Mouse (Mus musculus) embryo, embryonic 9.5 days (tissue): ENCODE measurements around the gene Camta2.

Source experiments
- DNase-seq: peaks from one replicate; pipeline ENCODE4 v3.0.0-alpha.2; 2017; ENCODE audit errors: extremely low spot score

Camta2 gene

DNA sequence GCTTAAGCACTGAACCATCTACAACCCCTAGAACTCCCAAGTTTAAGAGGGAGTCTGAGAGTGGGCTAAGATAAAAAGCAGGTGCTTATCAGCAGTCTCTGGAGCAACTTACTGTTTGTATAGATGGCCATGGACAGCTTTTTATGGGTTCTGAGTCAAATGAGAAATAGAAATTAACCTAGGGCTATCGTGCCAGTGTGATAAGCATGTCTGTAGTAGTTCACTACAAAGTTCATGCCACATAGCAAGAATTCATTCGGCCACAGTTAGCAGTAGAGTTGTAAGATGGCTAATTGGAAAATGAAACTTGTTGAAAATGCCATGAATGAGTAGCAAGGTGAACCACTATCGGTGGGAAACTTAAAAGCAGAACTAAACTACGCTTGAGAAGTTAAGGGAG is 39.4 kb downstream of the Camta2 start:
- no peak for DNase-seq

DNA sequence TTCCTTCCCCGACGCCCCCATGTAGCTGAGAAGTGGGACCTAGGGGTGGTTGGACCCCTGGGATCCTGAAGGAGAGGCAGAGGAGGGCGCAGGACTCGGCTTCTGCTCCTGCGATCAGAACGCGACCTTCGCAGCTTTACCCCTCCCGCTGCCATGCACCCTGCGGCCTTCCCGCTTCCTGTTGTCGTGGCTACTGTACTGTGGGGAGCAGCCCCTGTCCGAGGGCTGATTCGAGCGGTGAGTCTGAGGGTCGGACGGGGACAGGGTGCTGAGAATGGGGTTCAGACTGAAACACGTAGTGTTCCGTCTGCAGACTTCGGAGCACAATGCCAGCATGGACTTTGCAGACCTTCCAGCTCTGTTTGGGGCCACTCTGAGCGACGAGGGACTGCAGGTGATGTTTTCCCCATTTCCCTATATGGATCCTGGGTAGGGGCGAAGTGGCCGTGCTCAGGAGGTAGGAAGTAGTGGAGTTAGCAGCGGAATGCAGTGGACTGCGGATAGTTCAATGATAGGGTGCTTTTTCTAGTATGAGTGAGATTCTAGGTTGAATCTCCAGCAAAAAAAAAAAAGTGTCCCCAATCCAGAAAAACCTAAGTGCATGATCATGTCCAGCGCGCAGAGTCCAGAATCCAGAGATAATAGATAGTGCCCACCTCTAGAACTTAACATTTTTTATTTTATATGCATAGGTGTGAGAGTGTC is 40.0 kb downstream of the Camta2 start:
- DNase-seq = no peak

DNA sequence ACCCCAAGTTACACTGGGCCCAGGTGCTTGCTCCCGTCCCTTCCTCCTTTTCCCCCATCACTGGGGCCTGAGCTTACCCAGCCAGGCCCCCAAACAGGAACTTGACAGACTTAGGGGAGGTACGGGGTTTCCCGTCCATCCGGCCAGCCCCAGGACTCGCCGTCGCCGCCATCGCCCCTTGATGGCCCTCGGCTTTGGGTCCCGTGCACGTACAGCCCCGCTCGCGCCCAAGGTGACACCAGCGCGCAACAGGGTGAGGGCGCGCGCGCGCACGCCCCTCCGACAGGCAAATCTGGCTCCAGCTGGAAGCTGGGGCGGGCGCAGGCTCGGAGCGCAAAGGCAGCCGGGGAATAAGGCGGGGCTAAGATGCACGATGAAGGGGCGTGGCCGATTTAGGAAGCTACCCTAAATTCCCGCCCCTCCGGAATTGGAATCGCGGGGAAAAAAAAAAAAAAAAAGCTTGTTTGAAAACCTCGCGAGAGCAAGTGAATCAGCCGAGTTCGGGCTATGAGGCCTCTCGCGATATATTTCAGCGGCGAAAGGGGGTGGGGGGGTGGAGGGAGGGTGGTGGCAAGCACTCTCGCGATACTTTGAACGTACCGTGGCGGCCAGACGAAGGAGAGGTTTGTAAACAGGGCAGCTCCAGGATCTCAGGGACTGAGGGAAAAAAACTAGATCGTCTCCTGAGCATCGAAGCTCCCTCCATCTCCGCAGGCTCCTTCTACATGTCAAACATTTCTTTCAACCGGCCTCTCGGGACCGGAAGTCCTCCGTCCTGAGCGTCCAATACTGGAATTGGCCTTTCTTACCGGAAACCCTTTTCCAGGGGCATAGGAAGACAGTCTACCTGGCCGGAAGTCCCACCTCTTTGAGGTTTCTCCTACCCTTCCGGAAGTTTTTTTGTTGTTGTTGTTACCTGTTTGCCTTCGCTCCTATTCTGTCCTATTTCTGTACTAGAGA is 40.9 kb downstream of the Camta2 start, which contains the start of the genes Rnf167 and Slc25a11:
Rnf167 (plus strand) TSS at position 545 of the 960 bp plus-strand sequence.
Slc25a11 (minus strand) TSS at position 789 of the 960 bp plus-strand sequence.
- DNase-seq = peak; percentile 99

DNA sequence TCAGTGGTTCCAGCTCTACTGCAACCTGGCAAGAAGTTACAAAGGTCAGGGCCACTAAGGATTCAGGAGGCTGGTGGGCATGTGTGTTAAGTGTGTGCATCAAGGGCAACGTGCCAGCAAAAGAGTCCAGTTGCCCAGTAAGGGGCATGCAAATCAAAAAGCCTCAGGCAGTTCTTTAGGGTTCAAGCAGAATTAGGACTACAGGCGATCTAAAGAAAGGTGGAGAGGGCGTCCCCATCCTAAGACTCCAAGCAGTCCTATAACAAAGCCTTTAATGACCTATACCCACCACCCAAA is 41.7 kb downstream of the Camta2 start:
- DNase-seq = no peak

DNA sequence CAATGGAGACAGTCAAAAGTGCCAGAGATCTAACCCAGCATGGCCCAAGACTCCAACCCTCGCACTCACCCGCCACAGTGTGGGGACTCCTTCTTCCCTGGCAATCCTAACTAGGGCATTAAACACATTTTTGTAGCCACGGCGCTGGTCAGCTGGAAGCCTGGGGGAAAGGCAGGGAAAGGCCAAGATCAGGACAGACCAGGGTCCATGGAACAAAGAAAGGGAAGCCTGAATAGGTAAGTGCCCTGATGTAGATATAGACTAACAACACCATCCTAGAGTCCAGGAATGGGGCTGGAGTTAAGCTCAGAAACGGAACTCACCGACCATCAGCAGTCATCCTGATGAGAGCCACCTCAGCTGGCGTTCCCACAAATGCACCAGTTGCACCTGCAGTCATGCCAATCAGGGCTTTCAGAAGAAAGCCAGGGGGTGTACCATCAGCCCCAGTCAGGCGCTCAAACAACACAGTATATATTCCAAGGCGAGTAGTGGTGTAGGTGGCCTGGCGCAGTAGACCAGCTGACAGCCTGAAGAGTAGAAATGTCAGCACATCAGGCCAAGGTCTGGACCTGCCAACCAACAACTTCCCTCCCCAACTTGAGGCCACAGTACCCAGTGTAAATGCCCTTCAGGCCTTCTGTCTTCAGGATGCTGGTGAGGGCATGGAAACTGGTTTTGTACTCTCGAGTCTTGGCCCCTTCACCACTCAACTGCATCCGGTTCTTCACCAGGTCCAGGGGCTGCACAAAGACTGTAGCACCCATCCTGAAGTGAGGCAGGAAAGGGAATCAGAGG is 42.2 kb downstream of the Camta2 start:
- no peak for DNase-seq

DNA sequence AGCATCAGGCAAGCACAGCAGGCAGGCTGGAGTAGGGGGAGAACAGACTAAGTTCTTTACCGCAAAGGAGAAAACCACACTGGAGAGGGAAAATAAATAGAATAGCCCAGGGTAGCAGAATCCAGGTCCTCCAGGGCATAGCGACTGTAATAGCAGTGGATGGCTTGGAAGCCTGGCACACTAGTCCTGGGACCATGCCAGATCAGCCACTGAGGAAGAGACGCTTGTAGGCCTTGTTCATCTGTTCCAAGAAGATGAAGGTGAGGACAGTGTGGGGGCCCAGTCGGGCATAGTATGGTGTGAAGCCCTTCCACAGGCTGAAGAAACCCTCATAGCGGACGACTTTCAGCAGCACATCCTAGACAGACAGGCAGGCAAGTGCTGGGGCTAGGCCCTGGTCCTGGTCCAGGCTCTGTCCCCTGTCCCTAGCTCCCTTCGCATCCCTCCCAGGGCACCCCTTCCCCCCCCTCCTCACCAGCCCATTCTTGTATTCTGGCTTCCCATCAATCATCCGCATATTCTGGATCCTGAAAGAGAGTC is 43.3 kb downstream of the Camta2 start:
- DNase-seq = no peak

DNA sequence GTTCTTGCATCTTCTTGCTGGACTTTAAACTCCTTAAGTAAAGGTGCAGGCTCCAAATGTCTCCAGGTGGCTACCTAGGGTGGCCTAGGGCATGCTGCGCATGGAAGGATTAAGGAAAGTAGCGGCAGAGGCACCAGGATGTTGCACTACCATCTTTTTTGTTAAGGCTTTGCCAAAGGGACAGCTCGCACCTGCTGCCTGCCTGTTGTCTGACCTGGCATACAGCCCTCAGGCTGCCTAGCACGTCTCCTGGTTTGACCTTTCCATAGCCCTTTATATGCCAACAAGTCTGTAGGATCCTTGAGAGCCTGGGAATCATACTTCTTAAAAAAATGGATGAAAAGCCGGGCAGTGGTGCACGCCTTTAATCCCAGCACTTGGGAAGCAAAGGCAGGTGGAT is 44.9 kb downstream of the Camta2 start:
- DNase-seq = no peak

DNA sequence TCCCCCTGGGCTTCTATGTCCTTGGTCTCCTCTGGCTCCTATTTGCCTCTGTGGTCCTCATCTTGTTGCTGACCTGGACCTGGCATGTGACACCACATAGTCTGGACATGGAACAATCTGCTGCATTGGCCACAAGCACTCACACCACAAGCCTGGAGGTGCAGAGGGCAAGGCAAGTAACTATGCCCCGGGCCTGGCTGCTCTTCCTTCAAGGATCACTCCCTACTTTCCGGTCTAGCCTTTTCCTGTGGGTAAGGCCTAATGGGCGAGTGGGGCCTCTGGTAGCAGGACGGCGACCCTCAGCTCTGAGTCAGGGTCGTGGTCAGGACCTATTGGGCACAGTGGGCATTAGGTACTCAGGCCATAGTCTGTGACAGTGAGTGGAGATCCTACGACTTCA is 46.7 kb downstream of the Camta2 start:
- no peak for DNase-seq

DNA sequence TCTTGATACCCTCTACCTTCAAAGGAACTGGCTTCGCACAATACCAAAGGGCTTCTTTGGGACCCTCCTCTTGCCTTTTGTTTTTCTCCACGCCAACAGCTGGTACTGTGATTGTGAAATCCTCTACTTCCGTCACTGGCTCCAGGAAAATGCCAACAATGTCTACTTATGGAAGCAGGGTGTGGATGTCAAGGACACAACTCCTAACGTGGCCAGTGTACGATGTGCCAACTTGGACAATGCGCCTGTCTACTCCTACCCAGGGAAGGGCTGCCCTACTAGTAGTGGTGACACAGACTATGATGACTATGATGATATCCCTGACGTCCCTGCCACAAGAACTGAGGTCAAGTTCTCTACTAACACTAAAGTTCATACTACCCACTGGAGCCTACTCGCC is 47.9 kb downstream of the Camta2 start:
- no peak for DNase-seq

DNA sequence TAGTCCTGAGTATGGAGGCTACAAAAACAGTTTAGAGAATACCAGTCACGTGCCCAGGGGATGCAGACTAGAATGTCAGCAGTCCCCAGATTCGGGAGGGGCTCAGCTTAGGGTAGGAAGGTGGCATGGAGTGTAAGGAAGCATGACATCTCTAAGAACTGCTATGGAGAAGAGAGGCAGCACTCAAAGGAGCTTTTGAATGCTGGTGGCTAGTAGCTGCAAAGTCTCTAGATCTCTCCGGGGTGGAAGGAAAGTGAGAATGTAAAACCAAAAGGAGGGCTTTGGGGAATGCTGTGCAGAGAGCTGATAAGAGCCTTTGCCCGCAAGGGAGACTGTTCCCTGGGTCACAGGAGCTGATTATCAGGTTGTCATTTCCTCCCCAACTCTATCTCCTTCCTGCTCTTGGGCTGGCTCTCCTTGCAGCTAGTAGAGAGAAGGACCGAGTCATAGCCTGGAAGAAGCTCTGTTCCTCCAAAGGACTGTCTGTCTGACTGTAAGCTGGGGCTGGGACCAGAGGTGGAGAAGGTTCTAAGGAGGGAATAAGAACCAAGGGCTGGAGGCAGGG is 49.1 kb downstream of the Camta2 start, which contains the start of gene Gp1ba:
Gp1ba (plus strand) TSS at position 409 of the 565 bp plus-strand sequence.
- DNase-seq = no peak

DNA sequence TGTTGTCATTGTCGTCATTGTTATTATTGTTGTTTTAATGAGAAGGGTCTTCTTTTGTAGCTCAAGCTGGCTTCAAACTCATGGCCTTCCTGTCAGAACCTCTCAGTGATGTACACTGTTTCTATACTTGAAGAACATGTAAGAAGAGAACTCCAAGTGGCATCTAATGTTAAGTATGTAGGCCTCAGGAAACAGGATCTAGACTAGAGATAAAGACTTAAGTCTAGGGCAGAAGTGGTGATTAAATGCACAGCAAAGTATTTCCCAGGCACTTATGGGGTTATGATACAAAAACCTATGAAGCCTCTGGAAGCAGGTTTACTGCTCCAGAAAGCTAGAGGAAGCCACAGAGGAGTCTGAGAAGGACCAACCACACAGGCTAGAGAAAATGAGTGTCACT is 49.6 kb downstream of the Camta2 start:
- DNase-seq = no peak

DNA sequence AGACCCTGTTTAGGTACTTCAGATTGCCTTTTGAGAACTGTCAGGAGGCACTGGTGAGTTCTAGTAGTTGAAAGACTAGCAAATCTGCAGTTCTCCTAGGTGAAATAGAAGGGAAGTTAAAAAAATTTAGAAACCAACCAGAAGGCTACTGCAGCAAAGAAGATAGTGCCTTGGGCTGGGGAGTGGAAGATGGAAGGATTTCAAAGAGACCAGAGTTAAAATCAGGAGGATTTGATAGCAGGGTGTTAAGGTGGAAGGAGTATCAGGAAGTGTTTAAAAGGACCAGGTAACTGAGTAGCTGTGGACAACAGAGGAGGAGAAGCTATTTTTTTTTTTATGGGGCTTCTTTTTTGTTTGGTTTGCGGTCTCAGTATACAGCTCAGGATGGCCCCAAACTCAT is 50.1 kb downstream of the Camta2 start:
- no peak for DNase-seq

DNA sequence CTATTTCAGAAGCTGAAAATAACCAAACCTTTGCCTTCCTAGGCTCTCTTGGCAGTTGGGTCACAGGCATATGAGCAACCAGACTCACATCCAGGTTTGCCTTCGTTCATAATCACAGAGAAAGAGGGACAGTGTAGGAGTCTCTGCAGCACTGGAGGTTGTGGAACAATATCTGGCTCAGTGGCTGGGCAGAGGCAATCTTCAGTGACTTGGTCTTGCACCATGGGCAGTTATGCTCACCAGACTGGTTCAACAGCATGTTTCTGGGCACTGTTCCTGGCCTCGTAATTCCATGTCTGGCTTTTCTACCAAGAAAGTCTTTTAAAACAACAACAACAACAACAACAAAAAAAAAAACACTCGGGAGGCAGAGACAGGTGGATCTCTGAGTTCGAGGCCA is 52.3 kb downstream of the Camta2 start:
- no peak for DNase-seq

DNA sequence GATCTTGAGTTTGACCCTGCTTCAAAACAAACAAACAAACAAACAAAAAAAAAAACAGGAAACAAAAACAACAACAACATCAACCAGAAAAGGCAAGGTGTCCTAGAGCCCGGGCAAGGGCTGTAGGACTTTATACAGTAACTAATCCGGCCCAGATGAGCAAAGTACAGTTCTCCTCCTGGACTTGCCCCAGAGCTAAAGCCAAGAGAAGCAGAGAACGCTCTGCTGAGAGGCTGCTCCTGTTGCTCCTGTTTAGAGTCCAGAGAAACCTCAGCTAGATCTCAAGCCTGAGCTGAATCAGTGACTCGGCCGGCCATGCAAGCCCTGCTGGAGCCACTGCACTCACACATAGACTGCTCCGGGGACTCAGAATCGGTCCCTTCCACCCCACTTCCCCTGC is 57.8 kb downstream of the Camta2 start:
- no peak for DNase-seq

DNA sequence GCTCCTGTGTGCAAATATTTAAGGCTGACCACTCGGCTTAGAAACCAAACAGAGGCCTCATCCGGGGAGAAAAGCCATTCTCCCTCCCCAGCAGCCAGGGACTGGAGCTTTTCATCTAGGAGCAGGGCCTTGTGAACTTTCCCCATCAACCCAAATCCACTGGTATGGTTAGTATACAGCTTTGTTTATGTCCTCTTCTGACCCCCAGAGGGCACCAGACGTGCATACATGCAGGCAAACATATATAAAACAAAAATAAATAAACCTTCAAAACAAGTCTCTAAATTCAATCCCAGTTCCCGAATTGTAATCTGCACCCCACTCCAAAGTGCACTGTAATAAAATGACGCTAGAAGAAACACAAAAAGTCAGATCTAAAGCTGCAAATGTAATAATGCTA is 58.3 kb downstream of the Camta2 start:
- DNase-seq = no peak

DNA sequence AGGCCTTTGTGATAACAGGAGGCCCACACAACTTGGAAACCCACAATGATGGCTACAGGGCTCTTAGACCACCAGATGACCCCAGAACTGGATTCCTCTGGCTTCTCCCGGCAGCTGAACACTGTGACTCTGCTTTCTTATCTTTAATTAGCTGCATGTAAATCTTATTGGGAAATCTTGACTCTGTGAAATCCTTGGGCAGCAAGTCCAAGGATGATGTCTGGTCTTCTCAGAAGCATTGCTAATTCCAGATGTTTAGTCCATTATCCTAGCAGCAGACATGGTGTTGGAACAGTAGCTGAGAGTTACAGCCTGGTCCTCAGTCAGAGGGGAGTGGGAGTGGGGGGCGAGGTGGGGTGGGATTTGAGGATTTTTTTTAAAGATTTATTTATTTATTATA is 59.5 kb downstream of the Camta2 start:
- DNase-seq = no peak

DNA sequence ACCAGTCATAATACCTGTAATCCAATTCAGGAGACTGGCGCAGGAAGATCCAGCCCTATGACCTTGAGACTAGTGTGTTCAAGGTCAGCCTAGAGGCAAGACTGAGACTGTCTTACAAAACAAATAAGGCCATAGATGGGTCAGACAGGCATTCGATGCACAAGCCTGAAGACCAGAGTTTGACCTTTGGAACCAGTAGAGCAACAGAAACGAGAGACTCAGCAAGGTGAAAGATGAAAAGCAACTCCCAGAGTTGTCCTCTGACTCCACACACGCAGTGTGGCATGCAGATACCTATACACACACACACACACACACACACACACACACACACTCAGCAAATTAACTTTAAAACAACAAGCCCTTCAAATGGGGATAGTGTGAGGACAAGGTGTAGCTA is 61.0 kb downstream of the Camta2 start:
- DNase-seq = no peak

DNA sequence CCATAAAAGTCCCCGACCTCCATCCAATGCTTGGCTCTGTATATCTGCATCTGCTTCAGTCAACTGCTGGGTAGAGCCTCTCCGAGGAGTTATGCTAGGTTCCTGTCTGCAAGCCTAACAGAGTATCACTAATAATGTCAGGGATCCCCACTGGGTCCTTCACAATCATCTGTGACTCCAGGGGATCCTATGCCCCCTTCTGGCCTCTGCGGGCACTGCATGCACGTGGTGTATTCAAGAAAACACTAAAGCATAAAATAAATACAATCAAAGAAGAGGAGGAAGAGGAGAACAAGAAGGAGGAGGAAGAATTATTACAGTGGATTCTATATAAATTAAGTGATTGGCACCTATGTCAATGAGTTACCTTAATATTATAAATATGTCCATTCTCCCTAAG is 62.4 kb downstream of the Camta2 start:
- DNase-seq = peak; percentile 57

DNA sequence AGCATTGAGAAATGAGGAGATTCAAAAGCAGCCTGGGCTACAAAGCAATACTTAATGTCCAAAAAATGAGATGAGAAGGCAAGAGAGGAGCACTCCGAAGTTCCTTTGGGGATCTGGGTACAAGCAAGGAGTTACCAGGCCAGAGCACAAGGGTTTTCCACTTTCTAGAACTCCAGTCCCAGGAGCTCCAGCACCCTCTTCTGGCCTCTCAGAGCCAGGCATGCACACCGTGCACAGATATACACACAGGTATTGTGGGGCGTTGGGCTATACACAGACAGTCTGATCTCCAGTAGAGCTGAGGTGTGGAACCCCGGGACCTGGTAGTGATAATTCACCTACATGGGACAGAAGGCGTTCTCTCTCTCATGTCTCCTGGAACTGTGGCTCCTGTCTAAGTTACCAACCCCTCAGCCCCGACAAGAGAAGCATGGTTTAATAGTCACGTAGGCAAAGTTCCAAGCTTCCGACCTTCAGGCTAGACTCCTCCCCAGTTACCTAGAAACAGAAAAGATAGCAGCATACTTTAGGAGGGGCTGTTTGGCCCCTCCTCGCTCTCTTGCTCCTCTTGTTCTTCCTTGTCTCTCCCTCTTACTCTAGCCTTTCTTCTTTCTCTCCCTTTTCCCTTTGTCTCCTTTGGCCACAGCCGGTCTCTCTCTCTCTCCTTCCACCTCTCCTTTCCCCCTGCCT is 64.7 kb downstream of the Camta2 start:
- no peak for DNase-seq

DNA sequence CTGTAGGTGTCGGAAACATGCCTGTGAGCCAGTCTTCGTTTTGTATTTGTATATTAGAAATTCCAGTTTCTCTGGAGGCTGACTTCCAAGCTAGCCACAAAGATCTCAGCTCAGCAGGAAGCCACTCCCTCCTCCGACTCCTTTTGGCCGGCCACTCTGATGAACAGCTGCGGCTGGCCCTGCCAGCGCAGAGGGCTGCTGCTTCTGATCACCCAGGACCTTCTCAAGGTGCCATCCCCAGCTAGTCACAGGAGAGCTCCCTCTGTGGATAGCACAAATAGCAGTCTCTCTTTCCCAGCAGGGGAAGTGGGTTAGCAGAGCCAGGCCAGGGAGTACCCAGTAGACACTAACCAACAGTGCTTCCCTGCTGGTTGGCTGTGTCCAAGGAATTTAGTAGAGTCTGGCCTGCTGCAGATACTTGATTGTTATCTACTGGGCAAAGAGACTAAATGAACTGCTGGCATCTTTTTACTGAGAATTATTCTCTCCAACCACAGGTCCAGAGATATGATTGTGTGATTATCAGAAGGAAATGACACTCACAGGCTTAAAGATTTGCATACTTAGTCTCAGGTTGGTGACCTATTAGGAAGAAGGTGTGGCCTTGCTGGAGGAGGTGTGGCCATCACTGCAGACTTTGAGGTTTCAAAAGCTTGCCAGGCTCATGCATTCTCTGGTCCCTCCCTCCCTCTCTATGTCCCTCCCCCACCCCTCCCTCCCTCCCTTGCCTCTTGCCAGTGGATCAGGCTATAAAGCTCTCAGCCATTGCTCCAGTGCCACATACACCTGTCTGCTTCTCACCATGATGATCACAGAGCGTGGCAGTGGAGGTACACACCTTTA is 65.7 kb downstream of the Camta2 start:
- no peak for DNase-seq
